Mouse (Mus musculus) liver, embryonic 13.5 days (tissue): ENCODE measurements at regions not wholly inside any gene's neighbourhood (a gene's known extent, or its start where the extent isn't known, plus 50 kb on each side); places are given as distances from the start of the nearest gene placed in this dataset.
A peak's percentile ranks its signal among the peaks of the same experiment; 100 is the strongest.
"Not testable (repeated sequence)": the region's sequence is repeated elsewhere in the genome, so short reads cannot be mapped to it uniquely, and the experiment has no call there.

Experiments
- ATAC-seq: fragments of 200-750 bp; cut with Nextera tagmentation; 2 replicates; pipeline ENCODE4 v1.8.0; 2017; ENCODE audit warnings: low read depth, mild to moderate bottlenecking, moderate number of reproducible peaks, moderate library complexity
- DNase-seq: peaks from one replicate; pipeline ENCODE4 v3.0.0; 2022
- H3K27ac ChIP-seq: fragments of 300-500 bp; sonication (generic); 2 replicates; pipeline ENCODE4 v1.5.1; 2015; ENCODE audit warnings: moderate library complexity, mild to moderate bottlenecking, inconsistent platforms
- H3K27me3 ChIP-seq: fragments of 300-500 bp; sonication (generic); 2 replicates; pipeline ENCODE4 v1.6.1; 2015; ENCODE audit warnings: mild to moderate bottlenecking, inconsistent platforms
- H3K36me3 ChIP-seq: fragments of 300-500 bp; sonication (generic); 2 replicates; pipeline ENCODE4 v1.6.1; 2015; ENCODE audit warnings: mild to moderate bottlenecking, inconsistent platforms
- H3K4me1 ChIP-seq: fragments of 300-500 bp; sonication (generic); replicated peaks from 2 replicates; pipeline ENCODE4 v1.6.1; 2015; ENCODE audit warnings: inconsistent platforms
- H3K4me2 ChIP-seq: fragments of 300-500 bp; sonication (generic); 2 replicates; pipeline ENCODE4 v1.6.1; 2015; ENCODE audit warnings: inconsistent platforms, mild to moderate bottlenecking, moderate library complexity
- H3K4me3 ChIP-seq: fragments of 300-500 bp; sonication (generic); replicated peaks from 2 replicates; pipeline ENCODE4 v1.5.1; 2015; ENCODE audit warnings: mild to moderate bottlenecking, inconsistent platforms
- H3K9ac ChIP-seq: fragments of 300-500 bp; sonication (generic); 2 replicates; pipeline ENCODE4 v1.6.1; 2015; ENCODE audit warnings: mild to moderate bottlenecking, inconsistent platforms
- H3K9me3 ChIP-seq: fragments of 300-500 bp; sonication (generic); replicated peaks from 2 replicates; pipeline ENCODE4 v1.6.1; 2016; ENCODE audit warnings: inconsistent platforms
- WGBS: fragments of 180-500 bp; shearing (Covaris S2); methylation state at CpG from one replicate; pipeline ENCODE4 v1.1.7; 2015; ENCODE audit not compliant: insufficient replicate concordance; 5-methylcytosine and 5-hydroxymethylcytosine counted together

DNA sequence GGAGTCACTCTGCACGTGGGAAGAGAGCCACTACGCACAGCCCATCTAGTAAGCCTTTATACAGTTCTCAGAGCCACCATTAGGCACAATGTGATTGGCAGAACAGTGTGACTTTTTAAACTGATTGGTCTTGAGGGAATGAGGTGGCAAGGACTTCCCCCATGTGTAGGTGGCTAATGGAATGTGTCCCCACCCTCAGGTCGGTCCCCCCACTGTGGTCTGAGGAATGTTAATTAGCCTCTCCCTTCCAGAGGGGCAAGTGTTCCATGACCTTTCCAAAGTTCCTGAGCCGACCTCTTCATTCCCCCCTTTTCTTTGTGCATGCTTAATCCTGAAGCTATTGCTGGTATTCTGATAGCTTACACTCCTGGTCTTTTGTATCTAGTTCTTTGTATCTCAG lies 87.2 kb upstream of the Dars start:
- Histone ChIP-seq H3K4me2 (no peak overlapping the region), H3K27ac (no peak overlapping the region), H3K9ac (no peak overlapping the region), H3K9me3 (no peaks in the 10 kb centered on the region), H3K4me3 (no peak overlapping the region), H3K4me1 (no peaks in the 10 kb centered on the region), H3K36me3 (no peaks in the 10 kb centered on the region), H3K27me3 (no peaks in the 10 kb centered on the region)
- no peak for ATAC-seq
- WGBS: 61% methylated on average over 4 of the region's 4 CpGs
- no peak for DNase-seq

- H3K4me1 ChIP-seq: no peaks in the 10 kb centered on the region
- no peaks in the 10 kb centered on the region for H3K27me3 ChIP-seq
- no peak overlapping the region for H3K9ac ChIP-seq
- no peak overlapping the region for H3K4me3 ChIP-seq
- H3K9me3 ChIP-seq: no peaks in the 10 kb centered on the region
- no peak overlapping the region for H3K27ac ChIP-seq
- 60% methylated on average over 9 of the region's 9 CpGs for WGBS
- no peak overlapping the region for H3K4me2 ChIP-seq
- no peak for DNase-seq
- ATAC-seq: no peak
- no peaks in the 10 kb centered on the region for H3K36me3 ChIP-seq
Measured at GRCm38 (mm10) chr1:128498042-128498772, 81.0 kb upstream of the Dars start.

- WGBS: 73% methylated on average over 2 of the region's 2 CpGs
- Histone ChIP-seq H3K9ac (no peak overlapping the region), H3K4me3 (no peak overlapping the region), H3K27me3 (no peaks in the 10 kb centered on the region), H3K9me3 (no peaks in the 10 kb centered on the region), H3K4me1 (no peaks in the 10 kb centered on the region), H3K4me2 (no peak overlapping the region), H3K27ac (no peak overlapping the region), H3K36me3 (no peaks in the 10 kb centered on the region)
- DNase-seq: no peak
- ATAC-seq: no peak
Measured at GRCm38 (mm10) chr1:128492251-128492650, 75.1 kb upstream of the Dars start.

- not testable (repeated sequence) for H3K4me2 ChIP-seq, H3K4me3 ChIP-seq, H3K27me3 ChIP-seq, H3K9ac ChIP-seq, DNase-seq, H3K9me3 ChIP-seq, H3K36me3 ChIP-seq, ATAC-seq, H3K4me1 ChIP-seq, H3K27ac ChIP-seq
- 36% methylated on average over 3 of the region's 4 CpGs for WGBS
Measured at GRCm38 (mm10) chr1:128487181-128487580, 70.0 kb upstream of the Dars start.

GRCm38 (mm10) chr1:128478376-128478775 lies 61.2 kb upstream of the Dars start:
- 46% methylated on average over 6 of the region's 6 CpGs for WGBS
- Histone ChIP-seq H3K27ac (no peak overlapping the region), H3K9ac (no peak overlapping the region), H3K4me3 (no peak overlapping the region), H3K9me3 (no peaks in the 10 kb centered on the region), H3K4me1 (no peaks in the 10 kb centered on the region), H3K36me3 (no peaks in the 10 kb centered on the region), H3K27me3 (no peaks in the 10 kb centered on the region), H3K4me2 (no peak overlapping the region)
- no peak for DNase-seq
- no peak for ATAC-seq

DNA sequence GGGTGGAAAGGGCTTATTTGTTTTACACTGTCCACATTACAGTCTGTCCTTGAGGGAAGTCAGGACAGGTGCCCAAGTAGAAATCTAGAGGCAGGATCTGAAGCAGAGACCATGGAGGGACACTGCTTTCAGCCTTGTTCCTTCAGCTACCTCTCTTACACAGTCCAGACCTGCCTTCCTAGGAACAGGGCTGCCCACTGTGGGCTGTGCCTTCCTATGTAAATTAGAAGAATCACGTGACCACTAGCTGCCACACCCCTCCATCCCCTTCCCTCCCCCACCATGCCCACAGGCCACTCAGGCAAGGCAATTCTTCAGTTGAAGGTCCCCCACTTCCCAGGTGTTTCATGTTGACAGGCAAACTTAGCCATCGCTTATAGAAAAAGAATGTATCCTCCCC lies 60.5 kb upstream of the Dars start:
- peaks cover under 1% of the 10 kb centered on the region; the same call in 1 of the 2 replicates for H3K27me3 ChIP-seq
- no peak overlapping the region for H3K27ac ChIP-seq
- no peak overlapping the region for H3K4me3 ChIP-seq
- H3K4me1 ChIP-seq: no peaks in the 10 kb centered on the region
- no peaks in the 10 kb centered on the region for H3K36me3 ChIP-seq
- no peak for ATAC-seq
- no peak overlapping the region for H3K9ac ChIP-seq
- WGBS: 41% methylated on average over 2 of the region's 2 CpGs
- H3K9me3 ChIP-seq: no peaks in the 10 kb centered on the region
- no peak overlapping the region for H3K4me2 ChIP-seq
- DNase-seq: no peak

DNA sequence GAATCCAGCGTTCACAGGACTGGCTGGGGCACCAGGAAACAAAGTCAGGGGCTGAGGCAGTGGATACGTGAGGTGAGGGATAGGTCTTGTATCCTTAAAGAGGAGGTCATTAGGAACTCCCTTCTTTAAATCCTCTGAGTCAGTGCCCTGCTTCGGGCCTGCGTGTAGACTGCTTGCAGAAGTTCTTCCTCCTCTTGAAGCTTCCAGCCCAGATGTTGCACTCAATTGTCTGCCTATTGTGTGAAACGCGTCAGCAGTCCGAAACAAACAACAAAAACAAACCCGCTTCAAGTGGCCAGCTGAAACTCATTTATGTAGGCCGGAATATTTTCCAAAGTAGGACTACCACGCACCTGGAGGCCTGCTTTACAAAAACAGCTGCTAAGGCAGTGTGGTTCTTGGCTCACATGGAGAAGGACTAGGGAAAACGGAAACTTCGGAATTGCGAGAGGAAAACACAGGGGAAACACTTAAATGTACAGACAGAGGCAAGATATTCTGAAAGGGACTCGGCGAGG lies 55.6 kb upstream of the Dars start:
- H3K4me2 ChIP-seq: 0 out of 2 replicates have a peak overlapping the region, but pooled peaks have one; percentile 3
- WGBS: 39% methylated on average over 15 of the region's 15 CpGs
- H3K36me3 ChIP-seq: no peaks in the 10 kb centered on the region
- H3K4me3 ChIP-seq: no peak overlapping the region
- peaks cover 16% of the 10 kb centered on the region for H3K27me3 ChIP-seq
- H3K9me3 ChIP-seq: no peaks in the 10 kb centered on the region
- ATAC-seq (no peak), DNase-seq (no peak)
- no peak overlapping the region for H3K27ac ChIP-seq
- H3K9ac ChIP-seq: no peak overlapping the region
- peaks cover 3% of the 10 kb centered on the region; the same call in 1 of the 2 replicates for H3K4me1 ChIP-seq

DNA sequence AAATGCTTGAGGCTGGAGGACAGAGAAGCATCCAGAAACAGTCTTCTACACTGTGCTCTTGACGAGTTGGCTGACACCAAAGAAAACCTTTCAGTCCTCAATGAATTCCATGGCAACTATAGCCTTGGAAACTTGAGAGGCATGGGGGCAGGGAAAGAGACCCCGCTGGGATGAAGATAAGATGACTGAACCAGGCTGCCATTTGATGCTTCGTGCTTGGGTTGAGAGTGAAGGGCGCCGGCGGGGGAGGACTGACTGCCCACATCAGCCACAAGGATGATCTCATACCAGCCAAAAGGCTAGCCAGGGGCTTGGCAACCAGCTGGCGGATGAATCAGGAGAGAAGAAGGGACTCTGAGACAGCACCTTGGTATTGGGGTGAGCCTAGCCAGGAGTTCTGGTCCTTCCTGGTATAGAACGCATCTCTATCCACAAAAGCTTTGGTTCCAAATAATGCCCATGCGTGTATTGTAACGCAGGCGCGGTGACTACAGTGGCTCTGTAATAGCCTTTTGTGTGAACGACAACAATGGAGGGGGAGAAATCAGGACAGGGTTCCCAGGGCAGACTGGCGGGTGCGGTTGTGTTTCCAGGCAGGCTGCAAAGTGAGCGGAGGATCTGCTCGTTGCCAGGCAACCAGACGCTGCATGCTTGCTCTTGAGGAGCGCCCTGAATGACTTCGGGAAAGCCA lies 55.0 kb upstream of the Dars start:
- no peak overlapping the region for H3K9ac ChIP-seq

DNA sequence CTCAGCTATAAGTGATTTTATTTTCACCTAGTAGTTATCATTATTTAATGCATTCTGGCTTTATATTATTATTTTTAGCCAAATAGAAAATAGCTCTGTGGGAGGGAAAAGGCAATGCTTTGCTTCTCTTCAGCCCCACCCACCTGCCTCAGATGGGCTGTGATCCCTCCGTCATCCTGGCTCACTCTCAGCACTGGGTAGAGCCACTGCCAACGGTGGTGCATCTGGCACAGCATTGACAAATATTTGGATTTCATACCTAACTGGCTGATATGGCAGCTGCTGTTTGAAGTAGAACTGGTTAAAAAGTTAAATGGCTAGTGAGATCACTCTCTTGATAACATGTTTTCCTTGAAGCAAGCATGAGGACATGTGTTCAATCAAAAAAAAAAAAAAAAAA lies 53.6 kb upstream of the Dars start:
- WGBS: 54% methylated on average over 2 of the region's 2 CpGs
- Histone ChIP-seq H3K4me1 (peaks cover 3% of the 10 kb centered on the region; the same call in 1 of the 2 replicates), H3K9ac (no peak overlapping the region), H3K36me3 (no peaks in the 10 kb centered on the region), H3K27me3 (peaks cover 16% of the 10 kb centered on the region), H3K27ac (no peak overlapping the region), H3K9me3 (no peaks in the 10 kb centered on the region), H3K4me3 (no peak overlapping the region), H3K4me2 (no peak overlapping the region)
- no peak for DNase-seq
- no peak for ATAC-seq

More for the DNA sequence above, 55.0 kb upstream of the Dars start:
- Histone ChIP-seq H3K36me3 (no peaks in the 10 kb centered on the region), H3K27me3 (peaks cover 16% of the 10 kb centered on the region), H3K4me2 (0 out of 2 replicates have a peak overlapping the region, but pooled peaks have one; percentile 3), H3K9me3 (no peaks in the 10 kb centered on the region), H3K27ac (no peak overlapping the region), H3K4me1 (peaks cover 3% of the 10 kb centered on the region; the same call in 1 of the 2 replicates), H3K4me3 (no peak overlapping the region)
- DNase-seq (no peak), ATAC-seq (no peak)
- 5% methylated on average over 20 of the region's 20 CpGs for WGBS

GRCm38 (mm10) chr1:128469054-128469453 lies 51.9 kb upstream of the Dars start:
- no peak for ATAC-seq
- 58% methylated on average over 7 of the region's 7 CpGs for WGBS

More at GRCm38 (mm10) chr1:128469054-128469453, 51.9 kb upstream of the Dars start:
- Histone ChIP-seq H3K36me3 (no peaks in the 10 kb centered on the region), H3K4me3 (no peak overlapping the region), H3K27ac (no peak overlapping the region), H3K27me3 (peaks cover 16% of the 10 kb centered on the region), H3K9me3 (no peaks in the 10 kb centered on the region), H3K4me2 (no peak overlapping the region), H3K4me1 (peaks cover 3% of the 10 kb centered on the region; the same call in 1 of the 2 replicates), H3K9ac (no peak overlapping the region)
- DNase-seq: no peak
